Mouse (Mus musculus) lung, embryonic 16.5 days (tissue): ENCODE results near the gene Pm20d2. TPM values are rescaled to one million over a fixed set of nuclear protein-coding genes. Genes with fewer than 3 reads are reported as not detected.
A peak's percentile ranks its signal among the peaks of the same experiment; 100 is the strongest.

Experiments used
- ATAC-seq: fragments of 200-750 bp; cut with Nextera tagmentation; 2 replicates; pipeline ENCODE4 v1.8.0; 2017; ENCODE audit warnings: low read depth, mild to moderate bottlenecking, moderate library complexity
- H3K27ac ChIP-seq: fragments of 300-500 bp; sonication (generic); 2 replicates; pipeline ENCODE4 v1.5.1; 2014; ENCODE audit warnings: mild to moderate bottlenecking, control low read depth, low read length
- H3K27me3 ChIP-seq: fragments of 300-500 bp; sonication (generic); 2 replicates; pipeline ENCODE4 v1.6.1; 2014; ENCODE audit warnings: low read depth, low read length, mixed read lengths; ENCODE audit not compliant: control insufficient read depth, insufficient read depth
- H3K36me3 ChIP-seq: fragments of 300-500 bp; sonication (generic); 2 replicates; pipeline ENCODE4 v1.6.1; 2014; ENCODE audit warnings: low read length; ENCODE audit not compliant: control insufficient read depth, insufficient read depth
- H3K4me1 ChIP-seq: fragments of 300-500 bp; sonication (generic); replicated peaks from 2 replicates; pipeline ENCODE4 v1.6.1; 2014; ENCODE audit warnings: low read length, mixed read lengths; ENCODE audit not compliant: control insufficient read depth, insufficient read depth
- H3K4me2 ChIP-seq: fragments of 300-500 bp; sonication (generic); 2 replicates; pipeline ENCODE4 v1.6.1; 2014; ENCODE audit warnings: low read depth, low read length, control low read depth
- H3K4me3 ChIP-seq: fragments of 300-500 bp; sonication (generic); 2 replicates; pipeline ENCODE4 v1.5.1; 2014; ENCODE audit warnings: mild to moderate bottlenecking, low read length, control low read depth
- H3K9ac ChIP-seq: fragments of 300-500 bp; sonication (generic); 2 replicates; pipeline ENCODE4 v1.6.1; 2014; ENCODE audit warnings: low read length, control low read depth
- H3K9me3 ChIP-seq: fragments of 300-500 bp; sonication (generic); 2 replicates; pipeline ENCODE4 v1.6.1; 2016; ENCODE audit warnings: low read length; ENCODE audit not compliant: control insufficient read depth
- WGBS: fragments of 180-500 bp; shearing (Covaris S2); extraction: QIAGEN DNeasy Blood & Tissue Kit; methylation state at CpG from one replicate; pipeline ENCODE4 v1.1.7; 2014; 5-methylcytosine and 5-hydroxymethylcytosine counted together
- polyA plus RNA-seq: library from polyadenylated mRNA; unstranded; fragments of >200 nt; fragmentation: Nextera tagmentation; extraction: Ambion mirVana; gene quantifications from 2 replicates; pipeline ENCODE4 v1.2.1, GENCODE M21; 2015

Gene Pm20d2
- polyA plus RNA-seq, 1 experiment from 2014 or later = 1.3 TPM

- H3K36me3 ChIP-seq = no peaks in the 10 kb centered on the region
- no peak overlapping the region for H3K27ac ChIP-seq
- no peaks in the 10 kb centered on the region for H3K9me3 ChIP-seq
- no peak for ATAC-seq
- WGBS = 15% methylated on average over 2 of the region's 2 CpGs
- H3K4me3 ChIP-seq = no peak overlapping the region
- H3K4me2 ChIP-seq = no peak overlapping the region
- H3K27me3 ChIP-seq = no peaks in the 10 kb centered on the region
- no peak overlapping the region for H3K9ac ChIP-seq
- H3K4me1 ChIP-seq = no peaks in the 10 kb centered on the region
These were observed 8.6 kb upstream of the Pm20d2 start for GRCm38 (mm10) chr4:33198117-33198516.

- Histone ChIP-seq H3K4me3 (peak overlapping the region; percentile 70), H3K27ac (peak overlapping the region; percentile 82), H3K27me3 (no peaks in the 10 kb centered on the region), H3K9ac (peak overlapping the region; percentile 73), H3K9me3 (no peaks in the 10 kb centered on the region), H3K4me1 (peaks cover 8% of the 10 kb centered on the region; the same call in 1 of the 2 replicates), H3K36me3 (no peaks in the 10 kb centered on the region), H3K4me2 (peak overlapping the region; percentile 95)
- ATAC-seq = peak; percentile 93
- WGBS = under 1% methylated on average over 94 of the region's 123 CpGs
These were observed 479 bp downstream of the Pm20d2 start for GRCm38 (mm10) chr4:33188781-33189734.

GRCm38 (mm10) chr4:33188164-33188563, 1.4 kb downstream of the Pm20d2 start:
- WGBS = 7% methylated on average over 9 of the region's 9 CpGs
- no peaks in the 10 kb centered on the region for H3K27me3 ChIP-seq
- H3K4me3 ChIP-seq = peak overlapping the region; percentile 70
- no peaks in the 10 kb centered on the region for H3K9me3 ChIP-seq
- no peak overlapping the region for H3K27ac ChIP-seq
- H3K4me2 ChIP-seq = peak overlapping the region; percentile 95
- no peak for ATAC-seq
- no peak overlapping the region for H3K9ac ChIP-seq
- no peaks in the 10 kb centered on the region for H3K36me3 ChIP-seq
- H3K4me1 ChIP-seq = peaks cover 8% of the 10 kb centered on the region; the same call in 1 of the 2 replicates

DNA sequence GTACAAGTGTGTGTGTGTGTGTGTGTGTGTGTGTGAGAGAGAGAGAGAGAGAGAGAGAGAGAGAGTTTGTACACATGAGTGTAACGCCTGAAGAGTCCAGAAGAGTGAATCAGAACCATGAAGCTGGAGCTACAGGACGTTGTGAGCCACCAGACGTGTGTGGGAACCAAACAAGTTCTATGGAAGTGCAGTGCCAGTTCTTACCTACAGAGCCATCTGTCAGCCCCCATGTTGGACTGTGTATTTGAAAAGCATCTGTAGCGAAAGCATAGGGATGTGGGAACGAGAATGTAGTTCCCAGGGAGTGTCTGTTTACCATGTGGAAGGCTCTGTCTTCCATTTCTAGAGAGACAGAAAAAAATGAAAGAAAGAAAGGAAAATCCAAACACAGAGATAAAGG, 6.1 kb downstream of the Pm20d2 start:
- no peak overlapping the region for H3K27ac ChIP-seq
- no peak overlapping the region for H3K4me2 ChIP-seq
- H3K4me1 ChIP-seq = peaks cover 3% of the 10 kb centered on the region; the same call in 1 of the 2 replicates
- no peaks in the 10 kb centered on the region for H3K27me3 ChIP-seq
- no peaks in the 10 kb centered on the region for H3K36me3 ChIP-seq
- 80% methylated on average over 5 of the region's 5 CpGs for WGBS
- no peak overlapping the region for H3K9ac ChIP-seq
- no peaks in the 10 kb centered on the region for H3K9me3 ChIP-seq
- H3K4me3 ChIP-seq = no peak overlapping the region
- ATAC-seq = no peak

- 78% methylated on average over 26 of the region's 26 CpGs for WGBS
- H3K27ac ChIP-seq = no peak overlapping the region
- peaks cover 3% of the 10 kb centered on the region; the same call in 1 of the 2 replicates for H3K4me1 ChIP-seq
- no peak overlapping the region for H3K9ac ChIP-seq
- no peaks in the 10 kb centered on the region for H3K9me3 ChIP-seq
- H3K4me3 ChIP-seq = no peak overlapping the region
- no peak overlapping the region for H3K4me2 ChIP-seq
- no peaks in the 10 kb centered on the region for H3K36me3 ChIP-seq
- ATAC-seq = no peak
- H3K27me3 ChIP-seq = no peaks in the 10 kb centered on the region
These were observed 37.2 kb downstream of the Pm20d2 start for GRCm38 (mm10) chr4:33152087-33153038.

GRCm38 (mm10) chr4:33149150-33149549, 40.4 kb downstream of the Pm20d2 start:
- H3K27me3 ChIP-seq = no peaks in the 10 kb centered on the region
- WGBS = 42% methylated on average over 7 of the region's 7 CpGs
- peak; percentile 76 for ATAC-seq

DNA sequence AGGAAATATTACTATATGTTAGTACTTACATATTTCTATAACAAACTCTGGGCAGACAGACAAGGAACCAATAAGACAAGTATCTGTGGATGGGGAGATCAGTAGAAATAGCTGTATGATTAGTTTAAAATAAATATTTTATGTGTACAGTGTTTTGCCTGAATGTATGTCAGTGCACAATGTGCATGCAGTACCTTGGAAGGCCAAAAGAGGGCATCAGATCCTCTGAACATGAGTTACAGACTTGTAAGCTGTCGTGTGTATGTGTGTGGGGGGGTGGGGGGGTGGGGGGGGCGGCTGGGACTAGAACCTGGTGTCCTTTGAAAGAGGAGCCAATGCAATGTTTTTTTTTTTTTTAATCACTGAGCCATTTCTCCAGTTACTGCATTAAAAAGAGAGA, 41.7 kb downstream of the Pm20d2 start:
- Histone ChIP-seq H3K9me3 (no peaks in the 10 kb centered on the region), H3K4me2 (no peak overlapping the region), H3K27ac (no peak overlapping the region), H3K4me3 (no peak overlapping the region), H3K9ac (no peak overlapping the region), H3K4me1 (peaks cover 3% of the 10 kb centered on the region; the same call in 1 of the 2 replicates), H3K27me3 (no peaks in the 10 kb centered on the region), H3K36me3 (no peaks in the 10 kb centered on the region)
- 0% methylated on average over 2 of the region's 2 CpGs for WGBS
- no peak for ATAC-seq

More at GRCm38 (mm10) chr4:33149150-33149549, 40.4 kb downstream of the Pm20d2 start:
- peaks cover 3% of the 10 kb centered on the region; the same call in 1 of the 2 replicates for H3K4me1 ChIP-seq
- H3K9ac ChIP-seq = no peak overlapping the region
- no peaks in the 10 kb centered on the region for H3K36me3 ChIP-seq
- H3K9me3 ChIP-seq = no peaks in the 10 kb centered on the region
- H3K27ac ChIP-seq = no peak overlapping the region
- H3K4me2 ChIP-seq = no peak overlapping the region
- H3K4me3 ChIP-seq = no peak overlapping the region

DNA sequence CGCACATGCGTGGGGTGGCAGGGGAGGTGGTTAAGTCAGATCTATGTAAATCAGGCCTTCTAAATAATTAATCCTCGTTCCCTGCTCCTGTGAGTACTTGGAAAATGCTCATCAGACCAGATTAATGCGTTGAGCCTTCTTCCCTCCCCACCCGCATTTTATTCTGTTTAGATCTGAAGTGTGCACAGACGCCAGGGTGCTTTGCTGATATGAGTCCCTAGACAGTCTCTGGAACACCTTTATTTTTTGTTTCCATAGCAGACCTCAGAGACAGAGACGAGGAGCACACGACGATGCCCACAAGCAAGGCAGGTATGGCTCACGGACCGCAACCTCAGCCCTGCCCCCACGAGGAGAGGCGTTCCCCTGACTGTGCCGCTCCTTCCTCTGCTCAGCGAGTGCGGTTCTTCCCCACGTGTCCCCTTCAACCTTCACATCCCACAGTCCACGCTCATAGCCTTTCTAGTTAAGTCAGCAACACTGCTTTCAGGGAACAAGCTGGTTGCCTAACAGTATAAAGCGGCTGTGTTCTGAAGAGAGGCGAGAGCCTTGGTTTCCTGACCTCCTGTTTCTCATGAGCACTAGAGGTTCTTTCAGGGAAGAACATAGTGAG, 42.8 kb downstream of the Pm20d2 start:
- H3K9me3 ChIP-seq = no peaks in the 10 kb centered on the region
- no peak overlapping the region for H3K4me3 ChIP-seq
- no peaks in the 10 kb centered on the region for H3K27me3 ChIP-seq
- ATAC-seq = no peak
- 34% methylated on average over 20 of the region's 20 CpGs for WGBS
- H3K36me3 ChIP-seq = no peaks in the 10 kb centered on the region
- no peak overlapping the region for H3K27ac ChIP-seq
- H3K4me1 ChIP-seq = peaks cover 3% of the 10 kb centered on the region; the same call in 1 of the 2 replicates
- H3K9ac ChIP-seq = no peak overlapping the region
- 0 out of 2 replicates have a peak overlapping the region, but pooled peaks have one; percentile 17 for H3K4me2 ChIP-seq
